Mouse (Mus musculus): ENCODE data around the gene Ankrd44. TPM values are rescaled to one million over a fixed set of nuclear protein-coding genes. Genes with fewer than 3 reads are reported as not detected.

The Ankrd44 gene
- polyA plus RNA-seq, 1 experiment, result 0.55 TPM

GRCm38 (mm10) chr1:54944648-54945047 lies 18.5 kb upstream of the Ankrd44 start:
- Histone ChIP-seq H3K9me3 (no peaks in the 10 kb centered on the region), H3K4me3 (replicated peaks) (no peak overlapping the region)
- TF ChIP-seq FLI1 (IDR thresholded peaks at IDR 0.05; ENCODE audit: low read length) (no peak), GATA1 (IDR thresholded peaks at IDR 0.05; ENCODE audit: borderline replicate concordance, low read length) (no peak)

GRCm38 (mm10) chr1:54935466-54935865 lies 9.3 kb upstream of the Ankrd44 start:
- Histone ChIP-seq H3K36me3 (replicated peaks; ENCODE audit: low read length) (no peaks in the 10 kb centered on the region), H3K4me1 (peaks cover 10% of the 10 kb centered on the region; the same call in 1 of the 2 replicates), H3K9me3 (no peaks in the 10 kb centered on the region), H3K4me3 (replicated peaks) (no peak overlapping the region), H3K27me3 (replicated peaks) (peaks cover 8% of the 10 kb centered on the region)
- TF ChIP-seq GATA1 (IDR thresholded peaks at IDR 0.05; ENCODE audit: borderline replicate concordance, low read length) (no peak), FLI1 (IDR thresholded peaks at IDR 0.05; ENCODE audit: low read length) (no peak)

More at GRCm38 (mm10) chr1:54944648-54945047, 18.5 kb upstream of the Ankrd44 start:
- H3K4me1 ChIP-seq, result no peaks in the 10 kb centered on the region
- no peaks in the 10 kb centered on the region for H3K36me3 ChIP-seq (replicated peaks; ENCODE audit: low read length)
- H3K27me3 ChIP-seq (replicated peaks), result no peaks in the 10 kb centered on the region

GRCm38 (mm10) chr1:54934911-54935310 lies 8.7 kb upstream of the Ankrd44 start:
- TF ChIP-seq GATA1 (IDR thresholded peaks at IDR 0.05; ENCODE audit: borderline replicate concordance, low read length) (no peak), FLI1 (IDR thresholded peaks at IDR 0.05; ENCODE audit: low read length) (no peak)
- peaks cover 8% of the 10 kb centered on the region for H3K27me3 ChIP-seq (replicated peaks)
- peaks cover 10% of the 10 kb centered on the region; the same call in 1 of the 2 replicates for H3K4me1 ChIP-seq
- H3K36me3 ChIP-seq (replicated peaks; ENCODE audit: low read length), result no peaks in the 10 kb centered on the region
- no peaks in the 10 kb centered on the region for H3K9me3 ChIP-seq
- no peak overlapping the region for H3K4me3 ChIP-seq (replicated peaks)

- Histone ChIP-seq H3K4me1 (peaks cover 10% of the 10 kb centered on the region; the same call in 1 of the 2 replicates), H3K27me3 (replicated peaks) (peaks cover 9% of the 10 kb centered on the region), H3K9me3 (no peaks in the 10 kb centered on the region), H3K36me3 (replicated peaks; ENCODE audit: low read length) (no peaks in the 10 kb centered on the region), H3K4me3 (replicated peaks) (no peak overlapping the region)
- TF ChIP-seq FLI1 (IDR thresholded peaks at IDR 0.05; ENCODE audit: low read length) (no peak), GATA1 (IDR thresholded peaks at IDR 0.05; ENCODE audit: borderline replicate concordance, low read length) (no peak)
Measured at GRCm38 (mm10) chr1:54933646-54934045, 7.5 kb upstream of the Ankrd44 start.

DNA sequence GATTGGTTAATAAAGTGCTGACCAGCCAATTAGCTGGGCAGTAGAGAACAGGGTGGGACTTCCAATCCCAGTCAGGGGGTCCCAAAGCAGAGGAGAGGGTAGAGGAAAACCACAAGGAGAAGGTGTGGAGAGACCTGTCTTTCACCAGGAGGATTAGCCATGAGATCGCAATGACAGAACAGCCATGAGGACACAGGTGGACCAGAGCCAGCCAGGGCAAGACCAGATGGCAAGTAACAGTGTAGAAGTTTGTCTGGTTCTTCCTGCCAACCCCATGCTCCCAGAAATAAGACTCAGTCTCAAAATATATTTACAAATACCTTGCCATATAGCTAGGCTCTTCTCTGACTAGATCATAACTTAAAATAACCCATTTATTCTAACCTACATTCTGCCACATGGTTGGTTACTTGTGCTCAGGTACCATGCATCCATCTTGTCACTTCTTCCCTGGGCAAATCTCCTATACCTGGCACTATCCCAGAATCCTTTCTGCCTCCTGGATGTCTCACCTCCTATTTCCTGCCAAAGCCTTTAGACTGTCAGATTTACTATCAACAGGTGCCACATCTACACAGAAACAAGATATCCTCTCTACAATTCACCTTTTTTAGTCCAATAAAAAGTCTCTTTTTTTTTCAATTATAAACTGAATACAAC lies 6.4 kb upstream of the Ankrd44 start:
- H3K9me3 ChIP-seq, result no peaks in the 10 kb centered on the region
- TF ChIP-seq FLI1 (IDR thresholded peaks at IDR 0.05; ENCODE audit: low read length) (no peak), GATA1 (IDR thresholded peaks at IDR 0.05; ENCODE audit: borderline replicate concordance, low read length) (no peak)
- peaks cover 10% of the 10 kb centered on the region; the same call in 1 of the 2 replicates for H3K4me1 ChIP-seq
- no peak overlapping the region for H3K4me3 ChIP-seq (replicated peaks)
- peaks cover 10% of the 10 kb centered on the region for H3K27me3 ChIP-seq (replicated peaks)
- no peaks in the 10 kb centered on the region for H3K36me3 ChIP-seq (replicated peaks; ENCODE audit: low read length)

DNA sequence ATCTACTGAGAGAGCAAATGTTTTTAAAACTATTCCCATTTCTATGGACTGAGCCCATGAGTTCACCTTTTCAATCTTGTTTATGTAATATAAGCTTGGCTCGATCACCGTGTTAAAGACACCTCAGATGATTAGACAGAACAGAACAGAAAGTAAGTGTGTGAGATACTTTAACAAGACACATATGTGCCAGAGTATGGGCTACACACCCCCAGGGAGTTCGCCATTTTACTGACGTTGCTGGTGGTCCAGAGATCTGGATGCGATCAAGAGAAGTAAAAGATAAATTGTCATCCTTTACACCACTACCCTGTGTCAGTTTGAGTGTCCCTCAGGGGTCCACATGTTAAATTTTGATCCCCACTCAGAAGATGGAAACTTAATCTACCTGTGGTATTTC lies 5.0 kb upstream of the Ankrd44 start:
- H3K27me3 ChIP-seq (replicated peaks), result peaks cover 17% of the 10 kb centered on the region
- TF ChIP-seq FLI1 (IDR thresholded peaks at IDR 0.05; ENCODE audit: low read length) (no peak), GATA1 (IDR thresholded peaks at IDR 0.05; ENCODE audit: borderline replicate concordance, low read length) (no peak)

GRCm38 (mm10) chr1:54930670-54931200 lies 4.5 kb upstream of the Ankrd44 start:
- TF ChIP-seq FLI1 (IDR thresholded peaks at IDR 0.05; ENCODE audit: low read length), result no peak
- TF ChIP-seq GATA1 (IDR thresholded peaks at IDR 0.05; ENCODE audit: borderline replicate concordance, low read length), result no peak
- Histone ChIP-seq H3K4me1 (peaks cover 17% of the 10 kb centered on the region), H3K4me3 (replicated peaks) (no peak overlapping the region), H3K27me3 (replicated peaks) (peaks cover 19% of the 10 kb centered on the region), H3K36me3 (replicated peaks; ENCODE audit: low read length) (no peaks in the 10 kb centered on the region), H3K9me3 (0 out of 2 replicates have a peak, but pooled peaks cover 2% of the 10 kb centered on the region)

More for the DNA sequence above, 5.0 kb upstream of the Ankrd44 start:
- H3K4me3 ChIP-seq (replicated peaks), result no peak overlapping the region
- 0 out of 2 replicates have a peak, but pooled peaks cover 2% of the 10 kb centered on the region for H3K9me3 ChIP-seq
- no peaks in the 10 kb centered on the region for H3K36me3 ChIP-seq (replicated peaks; ENCODE audit: low read length)
- peaks cover 16% of the 10 kb centered on the region for H3K4me1 ChIP-seq

- H3K9me3 ChIP-seq, result 0 out of 2 replicates have a peak, but pooled peaks cover 2% of the 10 kb centered on the region
- peak overlapping the region; percentile 98 for H3K4me3 ChIP-seq (replicated peaks)
- peaks cover 21% of the 10 kb centered on the region for H3K27me3 ChIP-seq (replicated peaks)
- TF ChIP-seq FLI1 (IDR thresholded peaks at IDR 0.05; ENCODE audit: low read length) (no peak), GATA1 (IDR thresholded peaks at IDR 0.05; ENCODE audit: borderline replicate concordance, low read length) (no peak)
- no peaks in the 10 kb centered on the region for H3K36me3 ChIP-seq (replicated peaks; ENCODE audit: low read length)
- H3K4me1 ChIP-seq, result peaks cover 46% of the 10 kb centered on the region
Measured at GRCm38 (mm10) chr1:54925451-54925934, 694 bp downstream of the Ankrd44 start.

- Histone ChIP-seq H3K27me3 (replicated peaks) (peaks cover 21% of the 10 kb centered on the region), H3K4me1 (peaks cover 46% of the 10 kb centered on the region), H3K4me3 (replicated peaks) (peak overlapping the region; percentile 98), H3K36me3 (replicated peaks; ENCODE audit: low read length) (no peaks in the 10 kb centered on the region), H3K9me3 (0 out of 2 replicates have a peak, but pooled peaks cover 2% of the 10 kb centered on the region)
- TF ChIP-seq FLI1 (IDR thresholded peaks at IDR 0.05; ENCODE audit: low read length) (no peak), GATA1 (IDR thresholded peaks at IDR 0.05; ENCODE audit: borderline replicate concordance, low read length) (no peak)
Measured at GRCm38 (mm10) chr1:54924760-54925159, 1.4 kb downstream of the Ankrd44 start.

DNA sequence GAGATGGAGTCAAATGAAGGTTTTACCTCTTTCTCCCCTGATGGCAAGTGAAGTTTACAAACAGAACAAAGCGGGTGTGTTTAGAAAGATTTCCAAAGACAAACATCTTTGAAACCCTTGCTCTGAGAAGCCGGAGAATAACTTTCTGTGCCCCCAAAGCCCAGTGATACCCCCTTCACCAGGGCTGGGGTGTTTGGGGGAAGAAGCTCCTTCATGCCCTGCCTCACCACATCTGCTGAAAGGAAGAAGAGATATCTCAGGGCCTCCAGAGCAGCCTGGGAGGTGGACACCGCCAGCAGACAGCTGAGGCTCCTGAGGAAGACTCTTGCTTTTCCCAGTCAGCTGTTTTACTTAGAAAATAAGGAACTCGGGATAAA lies 1.9 kb downstream of the Ankrd44 start:
- peak overlapping the region; percentile 70 for H3K4me3 ChIP-seq (replicated peaks)
- no peak for TF ChIP-seq FLI1 (IDR thresholded peaks at IDR 0.05; ENCODE audit: low read length)
- TF ChIP-seq GATA1 (IDR thresholded peaks at IDR 0.05; ENCODE audit: borderline replicate concordance, low read length), result no peak
- 0 out of 2 replicates have a peak, but pooled peaks cover 2% of the 10 kb centered on the region for H3K9me3 ChIP-seq
- no peaks in the 10 kb centered on the region for H3K36me3 ChIP-seq (replicated peaks; ENCODE audit: low read length)
- peaks cover 18% of the 10 kb centered on the region for H3K27me3 ChIP-seq (replicated peaks)
- peaks cover 46% of the 10 kb centered on the region for H3K4me1 ChIP-seq

All from megakaryocyte, embryonic 14.5 days (primary cell).